Mouse (Mus musculus) MEL (cell line): ENCODE results near the gene Gm20388. TPM values are rescaled to one million over a fixed set of nuclear protein-coding genes. Genes with fewer than 3 reads are reported as not detected.

Source experiments
- DNase-seq: peaks from one replicate; pipeline ENCODE4 v3.0.0; 2011; ENCODE audit warnings: low read depth, low spot score
- H3K27ac ChIP-seq: 2 replicates; pipeline ENCODE4 v1.5.1; 2012; ENCODE audit warnings: low read depth, mild to moderate bottlenecking, control low read depth, low read length, moderate library complexity; ENCODE audit not compliant: control insufficient read depth
- H3K27me3 ChIP-seq, 2 experiments: fragments of 150-350 bp in 1 of 2; sonication (generic) in 1 of 2; 2 replicates each; pipeline ENCODE4 v1.6.1; 2012; ENCODE audit warnings: low read length in 2 of 2, mild to moderate bottlenecking in 2 of 2, improper control_type of control experiment in 1 of 2, moderate library complexity in 1 of 2; ENCODE audit not compliant: insufficient read depth in 2 of 2, control insufficient read depth in 1 of 2
- H3K36me3 ChIP-seq, 2 experiments: 2 replicates each; pipeline ENCODE4 v1.6.1; 2012 to 2014; ENCODE audit warnings: low read length in 2 of 2, improper control_type of control experiment in 1 of 2, inconsistent platforms in 1 of 2, mild to moderate bottlenecking in 1 of 2; ENCODE audit not compliant: insufficient read depth in 2 of 2, control insufficient read depth in 1 of 2
- H3K4me1 ChIP-seq, 2 experiments: fragments of 150-350 bp in 1 of 2; sonication (generic) in 1 of 2; 2 replicates each; pipeline ENCODE4 v1.6.1; 2012; ENCODE audit warnings: low read length in 2 of 2, improper control_type of control experiment in 1 of 2, mild to moderate bottlenecking in 1 of 2; ENCODE audit not compliant: insufficient read depth in 2 of 2, control insufficient read depth in 1 of 2
- H3K4me3 ChIP-seq, 2 experiments: fragments of 150-350 bp in 1 of 2; sonication (generic) in 1 of 2; 2 replicates each; pipeline ENCODE4 v1.5.1; 2012; ENCODE audit warnings: low read depth in 2 of 2, low read length in 2 of 2, mild to moderate bottlenecking in 2 of 2, moderate library complexity in 2 of 2, control low read depth in 1 of 2, improper control_type of control experiment in 1 of 2; ENCODE audit not compliant: control insufficient read depth in 1 of 2, insufficient read depth in 1 of 2
- H3K79me2 ChIP-seq: 2 replicates; pipeline ENCODE4 v1.6.1; 2012; ENCODE audit warnings: mild to moderate bottlenecking, low read length, moderate library complexity; ENCODE audit not compliant: control insufficient read depth, poor library complexity, insufficient read depth
- H3K9ac ChIP-seq: 2 replicates; pipeline ENCODE4 v1.6.1; 2012; ENCODE audit warnings: low read depth, mild to moderate bottlenecking, control low read depth, low read length, moderate library complexity; ENCODE audit not compliant: control insufficient read depth, poor library complexity, severe bottlenecking
- H3K9me3 ChIP-seq: fragments of 150-350 bp; sonication (generic); replicated peaks from 2 replicates; pipeline ENCODE4 v1.6.1; 2012; ENCODE audit warnings: mild to moderate bottlenecking, low read length, improper control_type of control experiment, moderate library complexity; ENCODE audit not compliant: insufficient read depth
- BHLHE40 ChIP-seq: IDR thresholded peaks from 2 replicates; pipeline ENCODE4 v1.6.1; 2012; ENCODE audit warnings: low read depth, mild to moderate bottlenecking, inconsistent platforms, low read length, improper control_type of control experiment, borderline replicate concordance
- CHD1 ChIP-seq: IDR thresholded peaks from 2 replicates; pipeline ENCODE4 v1.6.1; 2012; ENCODE audit warnings: low read depth, mild to moderate bottlenecking, inconsistent platforms, low read length, improper control_type of control experiment
- EP300 ChIP-seq, 2 experiments: IDR thresholded peaks; 2 replicates each; pipeline ENCODE4 v1.6.1; 2011; ENCODE audit warnings: improper control_type of control experiment in 2 of 2, low read length in 2 of 2, low read depth in 1 of 2, mild to moderate bottlenecking in 1 of 2
- GATA1 ChIP-seq: IDR thresholded peaks from 2 replicates; pipeline ENCODE4 v1.6.1; 2011; ENCODE audit warnings: low read depth, low read length, improper control_type of control experiment
- JUND ChIP-seq: IDR thresholded peaks from 2 replicates; pipeline ENCODE4 v1.6.1; 2011; ENCODE audit warnings: low read depth, mild to moderate bottlenecking, improper control_type of control experiment, low read length
- KAT2A ChIP-seq: conservative IDR thresholded peaks from 2 replicates; pipeline ENCODE4 v1.6.1; 2012; ENCODE audit warnings: low read depth, low read length, improper control_type of control experiment, inconsistent platforms
- MAFK ChIP-seq: IDR thresholded peaks from 2 replicates; pipeline ENCODE4 v1.6.1; 2011; ENCODE audit warnings: low read depth, mild to moderate bottlenecking, low read length, improper control_type of control experiment, borderline replicate concordance
- MAX ChIP-seq: IDR thresholded peaks from 2 replicates; pipeline ENCODE4 v1.6.1; 2011; ENCODE audit warnings: low read length, improper control_type of control experiment
- MAZ ChIP-seq: IDR thresholded peaks from 2 replicates; pipeline ENCODE4 v1.6.1; 2012; ENCODE audit warnings: low read depth, mild to moderate bottlenecking, inconsistent platforms, low read length, improper control_type of control experiment
- MXI1 ChIP-seq: IDR thresholded peaks from 2 replicates; pipeline ENCODE4 v1.6.1; 2011; ENCODE audit warnings: mild to moderate bottlenecking, low read depth, low read length, improper control_type of control experiment
- MYC ChIP-seq: IDR thresholded peaks from 2 replicates; pipeline ENCODE4 v1.6.1; 2011; ENCODE audit warnings: low read depth, mild to moderate bottlenecking, low read length, improper control_type of control experiment, moderate library complexity
- NELFE ChIP-seq: IDR thresholded peaks from 2 replicates; pipeline ENCODE4 v1.6.1; 2011; ENCODE audit warnings: low read depth, low read length, improper control_type of control experiment
- POLR2A ChIP-seq, 2 experiments: IDR thresholded peaks; 2 replicates each; pipeline ENCODE4 v1.6.1; 2011 to 2012; ENCODE audit warnings: low read length in 2 of 2, mild to moderate bottlenecking in 2 of 2, control low read depth in 1 of 2, improper control_type of control experiment in 1 of 2, low read depth in 1 of 2, moderate library complexity in 1 of 2; ENCODE audit not compliant: control insufficient read depth in 1 of 2, insufficient read depth in 1 of 2, poor library complexity in 1 of 2
- RAD21 ChIP-seq: IDR thresholded peaks from 2 replicates; pipeline ENCODE4 v1.6.1; 2011; ENCODE audit warnings: mild to moderate bottlenecking, low read depth, low read length, improper control_type of control experiment
- SIN3A ChIP-seq: IDR thresholded peaks from 2 replicates; pipeline ENCODE4 v1.6.1; 2012; ENCODE audit warnings: low read length, improper control_type of control experiment, inconsistent platforms
- SMC3 ChIP-seq: IDR thresholded peaks from 2 replicates; pipeline ENCODE4 v1.6.1; 2011; ENCODE audit warnings: low read depth, low read length, improper control_type of control experiment
- TAL1 ChIP-seq: IDR thresholded peaks from 2 replicates; pipeline ENCODE4 v1.6.1; 2012; ENCODE audit warnings: mild to moderate bottlenecking, inconsistent platforms, low read length, moderate library complexity, mixed read lengths
- TBP ChIP-seq: IDR thresholded peaks from 2 replicates; pipeline ENCODE4 v1.8.0; 2011; ENCODE audit warnings: low read depth, low read length, improper control_type of control experiment
- TCF12 ChIP-seq: IDR thresholded peaks from 2 replicates; pipeline ENCODE4 v1.6.1; 2014; ENCODE audit warnings: low read depth, mild to moderate bottlenecking, inconsistent platforms, low read length, improper control_type of control experiment, moderate library complexity
- USF1 ChIP-seq: IDR thresholded peaks from 2 replicates; pipeline ENCODE4 v1.6.1; 2014; ENCODE audit warnings: low read depth, mild to moderate bottlenecking, inconsistent platforms, low read length, improper control_type of control experiment, moderate library complexity
- ZC3H11A ChIP-seq: IDR thresholded peaks from 2 replicates; pipeline ENCODE4 v1.6.1; 2012; ENCODE audit warnings: low read depth, mild to moderate bottlenecking, inconsistent platforms, low read length, improper control_type of control experiment
- ZKSCAN1 ChIP-seq: IDR thresholded peaks from 2 replicates; pipeline ENCODE4 v1.6.1; 2012; ENCODE audit warnings: low read depth, mild to moderate bottlenecking, inconsistent platforms, low read length, improper control_type of control experiment, moderate library complexity
- ZMIZ1 ChIP-seq: IDR thresholded peaks from 2 replicates; pipeline ENCODE4 v1.6.1; 2012; ENCODE audit warnings: low read depth, mild to moderate bottlenecking, inconsistent platforms, low read length, improper control_type of control experiment, moderate library complexity
- polyA plus RNA-seq, 2 experiments: library from polyadenylated mRNA; stranded (reverse) in 1 of 2; unstranded in 1 of 2; fragments of >175 nt in 1 of 2; fragments of >200 nt in 1 of 2; gene quantifications; 2 replicates each; pipeline versions ENCODE4 v1.2.1 to v1.2.4; 2012; ENCODE audit warnings: low replicate concordance in 2 of 2, low read depth in 1 of 2; ENCODE audit not compliant: insufficient read length in 2 of 2, insufficient read depth in 1 of 2, missing spikeins in 1 of 2
- total RNA-seq: library from RNA; depleted of rRNA; stranded (reverse); fragments of 300-350 nt; gene quantifications from 2 replicates; pipeline ENCODE4 v1.2.3, GENCODE M21; 2012

The Gm20388 gene
- total and polyA plus RNA-seq, 3 experiments: 11.1 to 17.8 TPM; not detected in 1

DNA sequence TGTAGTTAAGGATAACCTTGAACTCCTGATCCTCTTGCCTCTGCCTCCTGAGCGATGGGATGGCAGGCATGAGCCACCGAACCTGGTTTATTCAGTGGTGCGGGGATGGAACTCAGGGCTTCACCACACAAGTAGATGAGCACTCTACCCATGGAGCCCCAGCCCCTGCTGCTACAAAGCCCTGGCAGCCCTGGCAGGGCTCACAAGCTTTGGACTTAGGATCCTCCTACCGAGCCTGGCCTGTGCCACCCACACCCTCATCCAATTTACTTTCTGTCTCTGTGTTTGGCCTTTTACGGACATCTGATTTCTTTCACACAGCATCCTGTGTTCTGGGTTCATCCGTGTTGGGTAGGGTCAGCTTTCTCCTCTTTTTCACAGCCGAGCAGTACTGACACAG is 406.1 kb downstream of the Gm20388 start:
- Histone ChIP-seq H3K9me3 (no peaks in the 10 kb centered on the region), H3K27me3 (no peaks in the 10 kb centered on the region), H3K4me1 (0 out of 4 replicates have a peak, but pooled peaks cover 0 to 7% of the 10 kb centered on the region in 2 experiments), H3K9ac (no peak overlapping the region), H3K4me3 (no peak overlapping the region), H3K27ac (no peak overlapping the region), H3K36me3 (no peaks in the 10 kb centered on the region), H3K79me2 (no peaks in the 10 kb centered on the region)
- TF ChIP-seq SMC3: no peak
- no peak for TF ChIP-seq MAZ
- no peak for TF ChIP-seq NELFE
- TF ChIP-seq MXI1: no peak
- no peak for TF ChIP-seq USF1
- no peak for TF ChIP-seq EP300 (IDR thresholded peaks at IDR 0.05; ENCODE audit: low read depth in 1 of 2, low read length in 2 of 2)
- no peak for TF ChIP-seq RAD21
- DNase-seq: no peak

- Histone ChIP-seq H3K27ac (no peak overlapping the region), H3K27me3 (no peaks in the 10 kb centered on the region), H3K36me3 (peaks cover 0 to 3% of the 10 kb centered on the region in 2 experiments; a peak in 1 of 4 replicates), H3K9ac (no peak overlapping the region), H3K79me2 (no peaks in the 10 kb centered on the region), H3K4me3 (no peak overlapping the region), H3K9me3 (no peaks in the 10 kb centered on the region), H3K4me1 (0 out of 4 replicates have a peak, but pooled peaks cover 0 to 3% of the 10 kb centered on the region in 2 experiments)
- DNase-seq: no peak
- TF ChIP-seq SMC3: no peak
- no peak for TF ChIP-seq TCF12
- no peak for TF ChIP-seq CHD1
- TF ChIP-seq KAT2A: no peak
- TF ChIP-seq JUND: no peak
- TF ChIP-seq TBP: no peak
- TF ChIP-seq GATA1: no peak
- no peak for TF ChIP-seq MXI1
Measured at GRCm38 (mm10) chr8:120317118-120317824, 406.6 kb downstream of the Gm20388 start.

DNA sequence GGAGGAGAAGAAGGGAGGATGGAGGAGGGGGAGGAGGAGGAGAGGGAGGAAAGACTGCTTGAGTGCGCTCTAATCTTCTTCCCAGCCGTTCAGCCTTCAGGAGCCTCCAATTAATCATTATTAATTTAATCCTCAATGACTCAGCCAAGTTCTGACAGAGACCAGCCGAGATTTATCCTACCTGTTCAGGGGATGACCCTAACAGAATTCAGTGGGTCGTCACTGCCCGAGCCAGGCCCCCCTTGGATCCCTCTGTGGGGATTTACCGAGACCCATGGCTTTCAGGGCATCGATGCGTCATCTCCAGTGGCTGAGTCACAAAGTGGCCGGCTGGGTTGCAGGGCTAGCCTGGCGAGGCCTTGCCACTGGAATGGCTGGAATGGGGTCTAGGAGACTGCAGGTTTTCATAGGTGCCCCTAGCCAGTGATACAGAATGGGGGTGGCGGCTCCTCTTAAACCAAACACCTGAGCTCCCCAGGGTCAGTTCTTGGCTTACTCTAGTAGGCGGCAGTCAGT is 407.9 kb downstream of the Gm20388 start:
- Histone ChIP-seq H3K79me2 (no peaks in the 10 kb centered on the region), H3K9me3 (no peaks in the 10 kb centered on the region), H3K9ac (no peak overlapping the region), H3K4me1 (0 out of 4 replicates have a peak, but pooled peaks cover 0 to 6% of the 10 kb centered on the region in 2 experiments), H3K4me3 (no peak overlapping the region), H3K27me3 (no peaks in the 10 kb centered on the region), H3K36me3 (peaks cover 0 to 3% of the 10 kb centered on the region in 2 experiments; a peak in 1 of 4 replicates), H3K27ac (no peak overlapping the region)
- TF ChIP-seq ZC3H11A: no peak
- no peak for TF ChIP-seq MAFK
- no peak for TF ChIP-seq SIN3A
- TF ChIP-seq ZKSCAN1: no peak
- TF ChIP-seq MYC: no peak
- TF ChIP-seq USF1: no peak
- TF ChIP-seq RAD21: no peak
- TF ChIP-seq MAX: no peak
- TF ChIP-seq BHLHE40: no peak
- no peak for TF ChIP-seq MAZ
- no peak for TF ChIP-seq ZMIZ1
- TF ChIP-seq TAL1: no peak
- TF ChIP-seq CHD1: no peak
- no peak for TF ChIP-seq POLR2A (IDR thresholded peaks at IDR 0.05; ENCODE audit: control insufficient read depth in 1 of 2, insufficient read depth in 1 of 2, low read depth in 1 of 2, low read length in 2 of 2, poor library complexity in 1 of 2)
- DNase-seq: no peak
